Mouse (Mus musculus) lung, embryonic 16.5 days (tissue): ENCODE results near the gene Rac3. TPM values are rescaled to one million over a fixed set of nuclear protein-coding genes. Genes with fewer than 3 reads are reported as not detected.
A peak's percentile ranks its signal among the peaks of the same experiment; 100 is the strongest.
"Not testable (repeated sequence)": the region's sequence is repeated elsewhere in the genome, so short reads cannot be mapped to it uniquely, and the experiment has no call there.

ENCODE experiments used
- ATAC-seq: fragments of 200-750 bp; cut with Nextera tagmentation; 2 replicates; pipeline ENCODE4 v1.8.0; 2017; ENCODE audit warnings: low read depth, mild to moderate bottlenecking, moderate library complexity
- H3K27ac ChIP-seq: fragments of 300-500 bp; sonication (generic); 2 replicates; pipeline ENCODE4 v1.5.1; 2014; ENCODE audit warnings: mild to moderate bottlenecking, control low read depth, low read length
- H3K27me3 ChIP-seq: fragments of 300-500 bp; sonication (generic); 2 replicates; pipeline ENCODE4 v1.6.1; 2014; ENCODE audit warnings: low read depth, low read length, mixed read lengths; ENCODE audit not compliant: control insufficient read depth, insufficient read depth
- H3K36me3 ChIP-seq: fragments of 300-500 bp; sonication (generic); 2 replicates; pipeline ENCODE4 v1.6.1; 2014; ENCODE audit warnings: low read length; ENCODE audit not compliant: control insufficient read depth, insufficient read depth
- H3K4me1 ChIP-seq: fragments of 300-500 bp; sonication (generic); replicated peaks from 2 replicates; pipeline ENCODE4 v1.6.1; 2014; ENCODE audit warnings: low read length, mixed read lengths; ENCODE audit not compliant: control insufficient read depth, insufficient read depth
- H3K4me2 ChIP-seq: fragments of 300-500 bp; sonication (generic); 2 replicates; pipeline ENCODE4 v1.6.1; 2014; ENCODE audit warnings: low read depth, low read length, control low read depth
- H3K4me3 ChIP-seq: fragments of 300-500 bp; sonication (generic); 2 replicates; pipeline ENCODE4 v1.5.1; 2014; ENCODE audit warnings: mild to moderate bottlenecking, low read length, control low read depth
- H3K9ac ChIP-seq: fragments of 300-500 bp; sonication (generic); 2 replicates; pipeline ENCODE4 v1.6.1; 2014; ENCODE audit warnings: low read length, control low read depth
- H3K9me3 ChIP-seq: fragments of 300-500 bp; sonication (generic); 2 replicates; pipeline ENCODE4 v1.6.1; 2016; ENCODE audit warnings: low read length; ENCODE audit not compliant: control insufficient read depth
- WGBS: fragments of 180-500 bp; shearing (Covaris S2); extraction: QIAGEN DNeasy Blood & Tissue Kit; methylation state at CpG from one replicate; pipeline ENCODE4 v1.1.7; 2014; 5-methylcytosine and 5-hydroxymethylcytosine counted together
- polyA plus RNA-seq: library from polyadenylated mRNA; unstranded; fragments of >200 nt; fragmentation: Nextera tagmentation; extraction: Ambion mirVana; gene quantifications from 2 replicates; pipeline ENCODE4 v1.2.1, GENCODE M21; 2015

Gene Rac3
- polyA plus RNA-seq: 53.5 and 54.2 TPM in 2 replicates

DNA sequence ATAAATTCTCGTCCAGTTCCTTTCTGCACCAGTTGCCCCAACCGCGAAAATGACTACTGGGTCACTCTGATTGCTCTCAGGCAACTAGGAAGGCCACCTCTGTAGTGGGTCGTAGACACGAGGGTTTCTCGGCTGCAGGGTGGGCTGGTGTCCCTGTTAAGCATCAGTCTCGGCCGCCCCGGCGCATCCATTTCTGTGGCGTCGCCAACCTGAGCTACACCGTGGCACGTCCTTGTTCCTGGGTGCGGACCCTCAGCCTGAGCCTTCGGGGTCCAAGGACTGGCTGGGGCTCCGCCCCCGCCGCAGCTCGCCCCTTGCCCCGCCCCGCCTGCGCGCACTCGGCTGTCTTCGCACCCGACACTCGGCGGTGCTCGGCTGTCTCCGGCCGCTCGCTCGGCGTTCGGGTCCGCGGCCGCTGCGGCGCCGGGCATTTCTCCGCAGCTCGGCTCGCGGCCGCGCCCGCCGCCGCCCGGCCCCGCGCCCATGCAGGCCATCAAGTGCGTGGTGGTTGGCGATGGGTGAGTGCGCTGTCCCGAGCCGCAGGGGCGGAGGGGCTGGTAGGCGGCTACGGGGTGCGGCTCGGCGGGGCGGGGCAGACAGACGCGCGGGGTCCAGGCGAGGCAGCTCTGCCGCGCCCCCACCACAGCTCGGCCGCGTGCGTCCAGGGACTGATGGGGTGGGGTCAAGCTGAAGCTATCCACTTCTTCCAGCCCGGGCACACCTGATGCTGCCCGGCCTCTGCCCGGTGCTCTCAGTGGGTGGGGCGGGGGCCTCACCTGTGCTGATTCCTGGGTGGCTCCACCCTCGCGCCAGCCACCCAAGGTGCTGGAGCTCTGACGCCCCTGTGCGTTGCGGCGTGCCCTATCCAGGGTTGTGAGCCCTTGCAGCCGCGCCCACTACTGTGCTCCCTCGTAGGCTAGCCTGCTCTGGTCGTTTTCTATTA, at the start of gene Rac3:
Rac3 (plus strand) TSS at position 347 of the 943 bp plus-strand sequence.
- Histone ChIP-seq H3K27me3 (peaks cover 4% of the 10 kb centered on the region), H3K4me1 (peaks cover 21% of the 10 kb centered on the region), H3K9ac (peak within 1 kb of the TSS; percentile 76), H3K36me3 (peaks cover 17% of the 10 kb centered on the region), H3K9me3 (no peaks in the 10 kb centered on the region), H3K27ac (peak within 1 kb of the TSS; percentile 66), H3K4me2 (peak within 1 kb of the TSS; percentile 98), H3K4me3 (peak within 1 kb of the TSS; percentile 67)
- peak; percentile 80 for ATAC-seq
- under 1% methylated on average over 83 of the region's 90 CpGs for WGBS

- WGBS: under 1% methylated on average over 68 of the region's 83 CpGs
- Histone ChIP-seq H3K9me3 (no peaks in the 10 kb centered on the region), H3K4me2 (peak within 1 kb of the TSS; percentile 66), H3K4me3 (peak within 1 kb of the TSS; percentile 74), H3K27ac (peak within 1 kb of the TSS; percentile 85), H3K27me3 (no peaks in the 10 kb centered on the region), H3K4me1 (peaks cover 9% of the 10 kb centered on the region), H3K9ac (peak within 1 kb of the TSS; percentile 76), H3K36me3 (0 out of 2 replicates have a peak, but pooled peaks cover 3% of the 10 kb centered on the region)
- ATAC-seq: peak; percentile 99
Observed at GRCm38 (mm10) chr11:120672687-120673593, 48.3 kb upstream of the Rac3 start, which contains the start of gene Aspscr1. TSS of gene Aspscr1 (plus strand) at chr11:120672973.

- H3K9me3 ChIP-seq: no peaks in the 10 kb centered on the region
- H3K27ac ChIP-seq: peak overlapping the region; percentile 85
- peak overlapping the region; percentile 66 for H3K4me2 ChIP-seq
- peaks cover 9% of the 10 kb centered on the region for H3K4me1 ChIP-seq
- H3K27me3 ChIP-seq: no peaks in the 10 kb centered on the region
- 33% methylated on average over 12 of the region's 12 CpGs for WGBS
- peak; percentile 5; the same call in 1 of the 2 replicates for ATAC-seq
- H3K9ac ChIP-seq: peak overlapping the region; percentile 76
- peak overlapping the region; percentile 74 for H3K4me3 ChIP-seq
- peaks cover 6% of the 10 kb centered on the region; the same call in 1 of the 2 replicates for H3K36me3 ChIP-seq
Observed at GRCm38 (mm10) chr11:120673594-120674122, 47.6 kb upstream of the Rac3 start.

DNA sequence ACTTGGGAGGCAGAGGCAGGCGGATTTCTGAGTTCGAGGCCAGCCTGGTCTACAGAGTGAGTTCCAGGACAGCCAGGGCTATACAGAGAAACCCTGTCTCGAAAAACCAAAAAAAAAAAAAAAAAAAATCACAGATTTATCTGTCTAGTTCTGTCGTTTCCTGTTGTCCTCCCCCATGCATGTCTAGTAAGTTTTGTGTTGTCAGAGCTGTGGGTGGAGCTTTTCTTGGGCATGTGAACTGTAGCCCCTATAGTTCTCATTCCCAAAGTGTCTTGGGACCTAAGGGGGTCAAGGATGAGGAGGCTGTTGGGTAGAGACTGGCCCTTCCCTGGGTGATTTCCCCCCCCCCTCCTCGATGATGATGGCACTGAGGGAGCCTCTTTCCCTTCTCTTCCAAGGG, 45.4 kb upstream of the Rac3 start:
- not testable (repeated sequence) for H3K4me3 ChIP-seq, H3K27ac ChIP-seq, H3K27me3 ChIP-seq, H3K4me1 ChIP-seq, H3K9ac ChIP-seq, H3K4me2 ChIP-seq, H3K9me3 ChIP-seq, ATAC-seq
- peaks cover 14% of the 10 kb centered on the region for H3K36me3 ChIP-seq
- WGBS: 68% methylated on average over 4 of the region's 5 CpGs

- H3K27me3 ChIP-seq: no peaks in the 10 kb centered on the region
- WGBS: 88% methylated on average over 4 of the region's 4 CpGs
- H3K4me3 ChIP-seq: no peak overlapping the region
- H3K36me3 ChIP-seq: peaks cover 17% of the 10 kb centered on the region
- H3K9me3 ChIP-seq: no peaks in the 10 kb centered on the region
- no peak for ATAC-seq
- peaks cover 9% of the 10 kb centered on the region for H3K4me1 ChIP-seq
- H3K27ac ChIP-seq: no peak overlapping the region
- H3K9ac ChIP-seq: no peak overlapping the region
- H3K4me2 ChIP-seq: no peak overlapping the region
Observed at GRCm38 (mm10) chr11:120676951-120677350, 44.3 kb upstream of the Rac3 start.

- Histone ChIP-seq H3K4me2 (no peak overlapping the region), H3K9me3 (no peaks in the 10 kb centered on the region), H3K4me1 (0 out of 2 replicates have a peak, but pooled peaks cover 2% of the 10 kb centered on the region), H3K36me3 (peaks cover 19% of the 10 kb centered on the region), H3K27ac (no peak overlapping the region), H3K4me3 (no peak overlapping the region), H3K27me3 (no peaks in the 10 kb centered on the region), H3K9ac (no peak overlapping the region)
- WGBS: 75% methylated on average over 3 of the region's 3 CpGs
- no peak for ATAC-seq
Observed at GRCm38 (mm10) chr11:120679909-120680308, 41.4 kb upstream of the Rac3 start.

GRCm38 (mm10) chr11:120682683-120683082, 38.6 kb upstream of the Rac3 start:
- Histone ChIP-seq H3K9ac (no peak overlapping the region), H3K36me3 (peaks cover 19% of the 10 kb centered on the region), H3K4me1 (peaks cover 19% of the 10 kb centered on the region), H3K4me3 (no peak overlapping the region), H3K27ac (no peak overlapping the region), H3K4me2 (no peak overlapping the region), H3K9me3 (no peaks in the 10 kb centered on the region), H3K27me3 (no peaks in the 10 kb centered on the region)
- no peak for ATAC-seq
- WGBS: 95% methylated on average over 5 of the region's 5 CpGs

DNA sequence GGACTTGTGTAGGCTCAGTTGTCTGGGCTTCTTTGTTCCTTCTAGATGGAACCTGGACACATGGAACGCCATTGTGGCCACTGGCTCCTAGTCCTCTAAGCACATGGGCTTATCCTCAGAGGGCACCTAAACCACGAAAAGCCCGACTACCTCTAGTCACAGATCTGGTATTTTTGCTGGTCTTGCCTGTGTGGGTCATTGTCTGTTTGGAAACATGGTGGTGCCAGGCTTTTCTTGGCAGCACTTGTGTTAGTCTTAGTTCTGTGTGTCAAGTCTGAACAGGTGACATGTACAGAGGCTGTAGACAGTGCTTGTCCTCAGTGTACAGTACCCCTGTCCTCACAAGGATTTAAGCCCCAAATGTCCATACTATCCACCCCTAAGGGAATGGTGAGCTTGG, 37.7 kb upstream of the Rac3 start:
- Histone ChIP-seq H3K9me3 (no peaks in the 10 kb centered on the region), H3K36me3 (peaks cover 16% of the 10 kb centered on the region), H3K4me3 (no peak overlapping the region), H3K27me3 (no peaks in the 10 kb centered on the region), H3K4me2 (no peak overlapping the region), H3K4me1 (peaks cover 21% of the 10 kb centered on the region), H3K27ac (no peak overlapping the region), H3K9ac (no peak overlapping the region)
- 92% methylated on average over 3 of the region's 3 CpGs for WGBS
- no peak for ATAC-seq
